Mouse (Mus musculus) cerebellum, adult 2 months (tissue): Measurements from ENCODE around the gene 1700017B05Rik.

Experiments used
- CTCF ChIP-seq: fragments of 200-500 bp; IDR thresholded peaks from 2 replicates; pipeline ENCODE4 v1.5.1; 2011; ENCODE audit warnings: low read depth, mild to moderate bottlenecking, control low read depth, low read length, moderate library complexity, borderline replicate concordance; ENCODE audit not compliant: insufficient read depth
- POLR2A ChIP-seq: fragments of 200-500 bp; IDR thresholded peaks from 2 replicates; pipeline ENCODE4 v1.6.1; 2011; ENCODE audit warnings: low read length, control low read depth, borderline replicate concordance; ENCODE audit not compliant: insufficient read depth

DNA sequence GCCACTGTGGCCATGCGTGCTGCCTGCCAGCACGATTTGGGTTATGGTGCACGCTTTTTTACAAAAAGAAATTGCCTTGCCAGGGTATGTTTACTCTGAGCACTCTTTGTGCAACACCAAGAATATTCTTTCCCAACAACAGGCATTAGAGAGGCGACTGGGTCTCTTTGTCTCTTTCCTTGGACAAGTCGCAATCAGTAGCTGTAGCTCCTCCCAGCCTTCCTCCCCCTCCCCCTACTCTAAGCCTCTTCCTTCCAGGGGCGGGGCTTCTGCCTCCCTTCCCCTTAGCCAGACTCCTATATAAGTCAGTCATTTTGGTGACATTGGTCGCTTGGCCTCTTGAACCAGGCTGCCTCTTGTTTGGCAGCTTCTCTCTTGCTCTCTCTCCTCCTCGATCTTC lies 33.9 kb upstream of the 1700017B05Rik start:
- TF ChIP-seq CTCF (no peak), POLR2A (no peak)
